Mouse (Mus musculus): Measurements from ENCODE around the gene Olfr796. TPM values are rescaled to one million over a fixed set of nuclear protein-coding genes. Genes with fewer than 3 reads are reported as not detected.

Olfr796 gene
- polyA plus RNA-seq, 1 experiment = not detected

- H3K27me3 ChIP-seq (ENCODE audit: control insufficient read depth, insufficient read depth, low read length) = no peaks in the 10 kb centered on the region
- H3K36me3 ChIP-seq (ENCODE audit: control insufficient read depth, insufficient read depth, low read length) = no peaks in the 10 kb centered on the region
- H3K27ac ChIP-seq (ENCODE audit: control insufficient read depth, insufficient read depth, low read depth, low read length) = no peak within 1 kb of the TSS
- TF ChIP-seq CTCF (IDR thresholded peaks at IDR 0.05; ENCODE audit: control insufficient read depth, insufficient read depth, insufficient replicate concordance, low read depth, low read length) (no peak), POLR2A (IDR thresholded peaks at IDR 0.05; ENCODE audit: control insufficient read depth, low read depth, low read length) (no peak)
- H3K4me1 ChIP-seq (ENCODE audit: control insufficient read depth, insufficient read depth, low read length) = no peaks in the 10 kb centered on the region
- H3K4me3 ChIP-seq (ENCODE audit: control insufficient read depth, low read depth, low read length) = no peak within 1 kb of the TSS
These were observed 45.0 kb downstream of the Olfr796 start, which contains the start of gene Olfr794 for GRCm38 (mm10) chr10:129567355-129567754. Gene Olfr794 (plus strand): TSS chr10:129567655.

Other genes starting within 250 kb of the Olfr796 start
- gene Olfr784, start 228.5 kb downstream of the Olfr796 start, polyA plus RNA-seq (2012; rRNA removed) = 0.07 TPM in 2 replicates
- not detected in 2 replicates for gene Olfr785, start 207.1 kb downstream of the Olfr796 start, polyA plus RNA-seq (2012; rRNA removed)
- not detected in 2 replicates for gene Olfr786, start 185.3 kb downstream of the Olfr796 start, polyA plus RNA-seq (2012; rRNA removed)
- 1.5 TPM in 2 replicates for gene Olfr787, start 150.7 kb downstream of the Olfr796 start, polyA plus RNA-seq (2012; rRNA removed)
- 0.53 and 0.57 TPM in 2 replicates for gene Olfr788, start 141.6 kb downstream of the Olfr796 start, polyA plus RNA-seq (2012; rRNA removed)
- gene Olfr789, start 127.8 kb downstream of the Olfr796 start, polyA plus RNA-seq (2012; rRNA removed) = 0.05 TPM in 1 of 2 replicates, not detected in the other
- gene Olfr790, start 114.1 kb downstream of the Olfr796 start, polyA plus RNA-seq (2012; rRNA removed) = 0.29 TPM in 1 of 2 replicates, not detected in the other
- not detected in 2 replicates for gene Olfr791, start 90.8 kb downstream of the Olfr796 start, polyA plus RNA-seq (2012; rRNA removed)
- gene Olfr792, start 73.4 kb downstream of the Olfr796 start, polyA plus RNA-seq (2012; rRNA removed) = not detected in 2 replicates
- not detected in 2 replicates for gene Olfr794, start 44.9 kb downstream of the Olfr796 start, polyA plus RNA-seq (2012; rRNA removed)
- gene Olfr798, start 15.4 kb upstream of the Olfr796 start, polyA plus RNA-seq (2012; rRNA removed) = not detected in 2 replicates
- not detected in 2 replicates for gene Olfr799, start 24.9 kb upstream of the Olfr796 start, polyA plus RNA-seq (2012; rRNA removed)
- not detected in 2 replicates for gene Olfr800, start 45.1 kb upstream of the Olfr796 start, polyA plus RNA-seq (2012; rRNA removed)
- gene Olfr801, start 61.3 kb upstream of the Olfr796 start, polyA plus RNA-seq (2012; rRNA removed) = not detected in 2 replicates
- gene Olfr802, start 75.6 kb upstream of the Olfr796 start, polyA plus RNA-seq (2012; rRNA removed) = not detected in 2 replicates
- gene Olfr803, start 81.7 kb upstream of the Olfr796 start, polyA plus RNA-seq (2012; rRNA removed) = not detected in 2 replicates
- not detected in 2 replicates for gene Olfr804, start 90.6 kb upstream of the Olfr796 start, polyA plus RNA-seq (2012; rRNA removed)
- gene Olfr805, start 116.8 kb upstream of the Olfr796 start, polyA plus RNA-seq (2012; rRNA removed) = 0.04 TPM in 1 of 2 replicates, not detected in the other
- gene Olfr806, start 129.4 kb upstream of the Olfr796 start, polyA plus RNA-seq (2012; rRNA removed) = not detected in 2 replicates
- gene Olfr807, start 145.2 kb upstream of the Olfr796 start, polyA plus RNA-seq (2012; rRNA removed) = not detected in 2 replicates
- gene Olfr808, start 152.9 kb upstream of the Olfr796 start, polyA plus RNA-seq (2012; rRNA removed) = not detected in 2 replicates
- gene Olfr809, start 162.1 kb upstream of the Olfr796 start, polyA plus RNA-seq (2012; rRNA removed) = not detected in 2 replicates
- not detected in 2 replicates for gene Olfr810, start 182.3 kb upstream of the Olfr796 start, polyA plus RNA-seq (2012; rRNA removed)
- not detected in 2 replicates for gene Olfr811, start 191.8 kb upstream of the Olfr796 start, polyA plus RNA-seq (2012; rRNA removed)
- gene Olfr812, start 233.5 kb upstream of the Olfr796 start, polyA plus RNA-seq (2012; rRNA removed) = not detected in 2 replicates
- gene Olfr813, start 242.8 kb upstream of the Olfr796 start, polyA plus RNA-seq (2012; rRNA removed) = not detected in 2 replicates

Data from testis, adult 2 months (tissue).